Mouse (Mus musculus): ENCODE data around the gene Cfap43. TPM values are rescaled to one million over a fixed set of nuclear protein-coding genes. Genes with fewer than 3 reads are reported as not detected.

The Cfap43 gene
- polyA plus RNA-seq, 1 experiment from 2014 or later, result not detected

- H3K4me1 ChIP-seq (ENCODE audit: control insufficient read depth, insufficient read depth, low read length), result no peaks in the 10 kb centered on the region
- H3K4me3 ChIP-seq (ENCODE audit: low read depth, low read length), result no peak overlapping the region
Observed at GRCm38 (mm10) chr19:47705080-47705771, 213.9 kb downstream of the Cfap43 start.

GRCm38 (mm10) chr19:47700509-47700908 lies 218.6 kb downstream of the Cfap43 start:
- H3K9me3 ChIP-seq (replicated peaks; ENCODE audit: control insufficient read depth, low read length), result no peaks in the 10 kb centered on the region
- no peaks in the 10 kb centered on the region for H3K27me3 ChIP-seq (ENCODE audit: control insufficient read depth, insufficient read depth, low read length)
- 67% methylated on average over 8 of the region's 8 CpGs for WGBS (ENCODE audit: insufficient replicate concordance)
- H3K36me3 ChIP-seq (ENCODE audit: control insufficient read depth, insufficient read depth, low read length), result no peaks in the 10 kb centered on the region
- no peak overlapping the region for H3K27ac ChIP-seq (ENCODE audit: low read depth, low read length)
- no peaks in the 10 kb centered on the region for H3K4me1 ChIP-seq (ENCODE audit: control insufficient read depth, insufficient read depth, low read length)
- no peak for ATAC-seq (replicated peaks; ENCODE audit: insufficient number of reproducible peaks, low FRiP score, low TSS enrichment)
- H3K4me2 ChIP-seq, result no peak overlapping the region
- H3K4me3 ChIP-seq (ENCODE audit: low read depth, low read length), result no peak overlapping the region
- no peak overlapping the region for H3K9ac ChIP-seq (ENCODE audit: low read depth, low read length)

More at GRCm38 (mm10) chr19:47705080-47705771, 213.9 kb downstream of the Cfap43 start:
- WGBS (ENCODE audit: insufficient replicate concordance), result 63% methylated on average over 13 of the region's 13 CpGs
- Histone ChIP-seq H3K9me3 (replicated peaks; ENCODE audit: control insufficient read depth, low read length) (no peaks in the 10 kb centered on the region), H3K9ac (ENCODE audit: low read depth, low read length) (no peak overlapping the region), H3K27ac (ENCODE audit: low read depth, low read length) (no peak overlapping the region), H3K27me3 (ENCODE audit: control insufficient read depth, insufficient read depth, low read length) (no peaks in the 10 kb centered on the region), H3K4me2 (no peak overlapping the region), H3K36me3 (ENCODE audit: control insufficient read depth, insufficient read depth, low read length) (no peaks in the 10 kb centered on the region)
- ATAC-seq (replicated peaks; ENCODE audit: insufficient number of reproducible peaks, low FRiP score, low TSS enrichment), result no peak

- Histone ChIP-seq H3K4me2 (no peak overlapping the region), H3K4me3 (ENCODE audit: low read depth, low read length) (no peak overlapping the region), H3K27me3 (ENCODE audit: control insufficient read depth, insufficient read depth, low read length) (no peaks in the 10 kb centered on the region), H3K4me1 (ENCODE audit: control insufficient read depth, insufficient read depth, low read length) (no peaks in the 10 kb centered on the region), H3K27ac (ENCODE audit: low read depth, low read length) (no peak overlapping the region), H3K9me3 (replicated peaks; ENCODE audit: control insufficient read depth, low read length) (no peaks in the 10 kb centered on the region), H3K9ac (ENCODE audit: low read depth, low read length) (no peak overlapping the region), H3K36me3 (ENCODE audit: control insufficient read depth, insufficient read depth, low read length) (no peaks in the 10 kb centered on the region)
- ATAC-seq (replicated peaks; ENCODE audit: insufficient number of reproducible peaks, low FRiP score, low TSS enrichment), result no peak
- 56% methylated on average over 9 of the region's 9 CpGs for WGBS (ENCODE audit: insufficient replicate concordance)
Observed at GRCm38 (mm10) chr19:47699743-47700142, 219.3 kb downstream of the Cfap43 start.

- no peak for ATAC-seq (replicated peaks; ENCODE audit: insufficient number of reproducible peaks, low FRiP score, low TSS enrichment)
- Histone ChIP-seq H3K36me3 (ENCODE audit: control insufficient read depth, insufficient read depth, low read length) (no peaks in the 10 kb centered on the region), H3K9me3 (replicated peaks; ENCODE audit: control insufficient read depth, low read length) (no peaks in the 10 kb centered on the region), H3K4me2 (no peak overlapping the region), H3K4me3 (ENCODE audit: low read depth, low read length) (no peak overlapping the region), H3K27me3 (ENCODE audit: control insufficient read depth, insufficient read depth, low read length) (no peaks in the 10 kb centered on the region), H3K4me1 (ENCODE audit: control insufficient read depth, insufficient read depth, low read length) (no peaks in the 10 kb centered on the region), H3K9ac (ENCODE audit: low read depth, low read length) (no peak overlapping the region), H3K27ac (ENCODE audit: low read depth, low read length) (no peak overlapping the region)
- WGBS (ENCODE audit: insufficient replicate concordance), result 67% methylated on average over 9 of the region's 9 CpGs
Observed at GRCm38 (mm10) chr19:47698266-47698665, 220.8 kb downstream of the Cfap43 start.

- WGBS (ENCODE audit: insufficient replicate concordance), result 84% methylated on average over 11 of the region's 11 CpGs
- Histone ChIP-seq H3K9ac (ENCODE audit: low read depth, low read length) (no peak overlapping the region), H3K4me1 (ENCODE audit: control insufficient read depth, insufficient read depth, low read length) (no peaks in the 10 kb centered on the region), H3K36me3 (ENCODE audit: control insufficient read depth, insufficient read depth, low read length) (no peaks in the 10 kb centered on the region), H3K27me3 (ENCODE audit: control insufficient read depth, insufficient read depth, low read length) (no peaks in the 10 kb centered on the region), H3K27ac (ENCODE audit: low read depth, low read length) (no peak overlapping the region), H3K9me3 (replicated peaks; ENCODE audit: control insufficient read depth, low read length) (no peaks in the 10 kb centered on the region), H3K4me2 (no peak overlapping the region), H3K4me3 (ENCODE audit: low read depth, low read length) (no peak overlapping the region)
- no peak for ATAC-seq (replicated peaks; ENCODE audit: insufficient number of reproducible peaks, low FRiP score, low TSS enrichment)
Observed at GRCm38 (mm10) chr19:47697067-47697466, 222.0 kb downstream of the Cfap43 start.

- Histone ChIP-seq H3K9ac (ENCODE audit: low read depth, low read length) (no peak overlapping the region), H3K36me3 (ENCODE audit: control insufficient read depth, insufficient read depth, low read length) (no peaks in the 10 kb centered on the region), H3K4me2 (no peak overlapping the region), H3K4me3 (ENCODE audit: low read depth, low read length) (no peak overlapping the region), H3K27ac (ENCODE audit: low read depth, low read length) (no peak overlapping the region), H3K9me3 (replicated peaks; ENCODE audit: control insufficient read depth, low read length) (no peaks in the 10 kb centered on the region), H3K4me1 (ENCODE audit: control insufficient read depth, insufficient read depth, low read length) (no peaks in the 10 kb centered on the region), H3K27me3 (ENCODE audit: control insufficient read depth, insufficient read depth, low read length) (no peaks in the 10 kb centered on the region)
- ATAC-seq (replicated peaks; ENCODE audit: insufficient number of reproducible peaks, low FRiP score, low TSS enrichment), result no peak
- 83% methylated on average over 8 of the region's 8 CpGs for WGBS (ENCODE audit: insufficient replicate concordance)
Observed at GRCm38 (mm10) chr19:47696411-47696810, 222.7 kb downstream of the Cfap43 start.

GRCm38 (mm10) chr19:47695725-47696124 lies 223.4 kb downstream of the Cfap43 start:
- no peaks in the 10 kb centered on the region for H3K4me1 ChIP-seq (ENCODE audit: control insufficient read depth, insufficient read depth, low read length)
- H3K27me3 ChIP-seq (ENCODE audit: control insufficient read depth, insufficient read depth, low read length), result no peaks in the 10 kb centered on the region
- no peaks in the 10 kb centered on the region for H3K9me3 ChIP-seq (replicated peaks; ENCODE audit: control insufficient read depth, low read length)
- no peaks in the 10 kb centered on the region for H3K36me3 ChIP-seq (ENCODE audit: control insufficient read depth, insufficient read depth, low read length)
- H3K4me3 ChIP-seq (ENCODE audit: low read depth, low read length), result no peak overlapping the region
- H3K27ac ChIP-seq (ENCODE audit: low read depth, low read length), result no peak overlapping the region
- 75% methylated on average over 6 of the region's 6 CpGs for WGBS (ENCODE audit: insufficient replicate concordance)
- H3K9ac ChIP-seq (ENCODE audit: low read depth, low read length), result no peak overlapping the region
- no peak overlapping the region for H3K4me2 ChIP-seq
- no peak for ATAC-seq (replicated peaks; ENCODE audit: insufficient number of reproducible peaks, low FRiP score, low TSS enrichment)

GRCm38 (mm10) chr19:47691994-47692393 lies 227.1 kb downstream of the Cfap43 start, which contains the start of gene Col17a1:
Col17a1 (minus strand) TSS chr19:47692094.
- WGBS (ENCODE audit: insufficient replicate concordance), result 66% methylated on average over 6 of the region's 6 CpGs
- no peaks in the 10 kb centered on the region for H3K27me3 ChIP-seq (ENCODE audit: control insufficient read depth, insufficient read depth, low read length)
- no peak within 1 kb of the TSS for H3K27ac ChIP-seq (ENCODE audit: low read depth, low read length)
- H3K4me2 ChIP-seq, result no peak within 1 kb of the TSS
- no peaks in the 10 kb centered on the region for H3K9me3 ChIP-seq (replicated peaks; ENCODE audit: control insufficient read depth, low read length)
- no peak for ATAC-seq (replicated peaks; ENCODE audit: insufficient number of reproducible peaks, low FRiP score, low TSS enrichment)
- H3K4me3 ChIP-seq (ENCODE audit: low read depth, low read length), result no peak within 1 kb of the TSS
- H3K9ac ChIP-seq (ENCODE audit: low read depth, low read length), result no peak within 1 kb of the TSS
- H3K36me3 ChIP-seq (ENCODE audit: control insufficient read depth, insufficient read depth, low read length), result no peaks in the 10 kb centered on the region
- no peaks in the 10 kb centered on the region for H3K4me1 ChIP-seq (ENCODE audit: control insufficient read depth, insufficient read depth, low read length)

- WGBS (ENCODE audit: insufficient replicate concordance), result 61% methylated on average over 7 of the region's 7 CpGs
- Histone ChIP-seq H3K4me3 (ENCODE audit: low read depth, low read length) (no peak overlapping the region), H3K4me2 (no peak overlapping the region), H3K36me3 (ENCODE audit: control insufficient read depth, insufficient read depth, low read length) (no peaks in the 10 kb centered on the region), H3K27ac (ENCODE audit: low read depth, low read length) (no peak overlapping the region), H3K9ac (ENCODE audit: low read depth, low read length) (no peak overlapping the region), H3K27me3 (ENCODE audit: control insufficient read depth, insufficient read depth, low read length) (no peaks in the 10 kb centered on the region), H3K9me3 (replicated peaks; ENCODE audit: control insufficient read depth, low read length) (no peaks in the 10 kb centered on the region), H3K4me1 (ENCODE audit: control insufficient read depth, insufficient read depth, low read length) (no peaks in the 10 kb centered on the region)
- ATAC-seq (replicated peaks; ENCODE audit: insufficient number of reproducible peaks, low FRiP score, low TSS enrichment), result no peak
Observed at GRCm38 (mm10) chr19:47689592-47689991, 229.5 kb downstream of the Cfap43 start.
